Mouse (Mus musculus) heart, embryonic 12.5 days (tissue): ENCODE results near the gene Scml4. TPM values are rescaled to one million over a fixed set of nuclear protein-coding genes. Genes with fewer than 3 reads are reported as not detected.

Experiments
- ATAC-seq: fragments of 200-750 bp; cut with Nextera tagmentation; 2 replicates; pipeline ENCODE4 v1.8.0; 2017; ENCODE audit warnings: moderate TSS enrichment, moderate library complexity; ENCODE audit not compliant: insufficient number of reproducible peaks, low FRiP score
- H3K27ac ChIP-seq: fragments of 300-500 bp; sonication (generic); 2 replicates; pipeline ENCODE4 v1.5.1; 2016; ENCODE audit warnings: mild to moderate bottlenecking, moderate library complexity; ENCODE audit not compliant: poor library complexity, severe bottlenecking
- H3K27me3 ChIP-seq: fragments of 300-500 bp; sonication (generic); replicated peaks from 2 replicates; pipeline ENCODE4 v1.6.1; 2016; ENCODE audit warnings: mild to moderate bottlenecking, moderate library complexity
- H3K36me3 ChIP-seq: fragments of 300-500 bp; sonication (generic); 2 replicates; pipeline ENCODE4 v1.6.1; 2016; ENCODE audit warnings: mild to moderate bottlenecking, moderate library complexity
- H3K4me1 ChIP-seq: fragments of 300-500 bp; sonication (generic); replicated peaks from 2 replicates; pipeline ENCODE4 v1.6.1; 2016; ENCODE audit warnings: mild to moderate bottlenecking
- H3K4me2 ChIP-seq: fragments of 300-500 bp; sonication (generic); 2 replicates; pipeline ENCODE4 v1.6.1; 2016; ENCODE audit warnings: mild to moderate bottlenecking, moderate library complexity
- H3K4me3 ChIP-seq: fragments of 300-500 bp; sonication (generic); 2 replicates; pipeline ENCODE4 v1.5.1; 2016; ENCODE audit warnings: mild to moderate bottlenecking
- H3K9ac ChIP-seq: fragments of 300-500 bp; sonication (generic); 2 replicates; pipeline ENCODE4 v1.6.1; 2016; ENCODE audit warnings: mild to moderate bottlenecking, moderate library complexity
- H3K9me3 ChIP-seq: fragments of 300-500 bp; sonication (generic); replicated peaks from 2 replicates; pipeline ENCODE4 v1.6.1; 2016; ENCODE audit warnings: mild to moderate bottlenecking, moderate library complexity
- WGBS: fragments of 180-500 bp; shearing (Covaris S2); methylation state at CpG from one replicate; pipeline ENCODE4 v1.1.7; 2016; 5-methylcytosine and 5-hydroxymethylcytosine counted together
- polyA plus RNA-seq: library from polyadenylated mRNA; unstranded; fragments of >200 nt; fragmentation: Nextera tagmentation; extraction: Ambion mirVana; gene quantifications from 2 replicates; pipeline ENCODE4 v1.2.1, GENCODE M21; 2016

Gene Scml4
- polyA plus RNA-seq, 1 experiment from 2014 or later: 1.0 TPM

- Histone ChIP-seq H3K4me1 (no peaks in the 10 kb centered on the region), H3K9ac (no peak overlapping the region), H3K9me3 (no peaks in the 10 kb centered on the region; the same call in 1 of the 2 replicates), H3K27me3 (no peaks in the 10 kb centered on the region), H3K4me3 (no peak overlapping the region), H3K27ac (no peak overlapping the region), H3K4me2 (no peak overlapping the region), H3K36me3 (no peaks in the 10 kb centered on the region)
- ATAC-seq: no peak
- 54% methylated on average over 1 of the region's 1 CpGs for WGBS
These were observed 42.9 kb downstream of the Scml4 start for GRCm38 (mm10) chr10:42903054-42903453.

- no peak overlapping the region for H3K27ac ChIP-seq
- H3K27me3 ChIP-seq: no peaks in the 10 kb centered on the region
- no peak overlapping the region for H3K4me2 ChIP-seq
- no peak overlapping the region for H3K9ac ChIP-seq
- no peaks in the 10 kb centered on the region; the same call in 1 of the 2 replicates for H3K9me3 ChIP-seq
- no peaks in the 10 kb centered on the region for H3K36me3 ChIP-seq
- no peak for ATAC-seq
- no peak overlapping the region for H3K4me3 ChIP-seq
- 66% methylated on average over 1 of the region's 1 CpGs for WGBS
- H3K4me1 ChIP-seq: peaks cover 6% of the 10 kb centered on the region
These were observed 48.4 kb downstream of the Scml4 start for GRCm38 (mm10) chr10:42908562-42908961.

GRCm38 (mm10) chr10:42910567-42910966 lies 50.4 kb downstream of the Scml4 start:
- Histone ChIP-seq H3K36me3 (no peaks in the 10 kb centered on the region), H3K27ac (no peak overlapping the region), H3K9ac (no peak overlapping the region), H3K9me3 (no peaks in the 10 kb centered on the region), H3K4me3 (no peak overlapping the region), H3K4me2 (no peak overlapping the region), H3K27me3 (no peaks in the 10 kb centered on the region), H3K4me1 (peaks cover 8% of the 10 kb centered on the region)
- ATAC-seq: no peak
- 20% methylated on average over 4 of the region's 4 CpGs for WGBS

DNA sequence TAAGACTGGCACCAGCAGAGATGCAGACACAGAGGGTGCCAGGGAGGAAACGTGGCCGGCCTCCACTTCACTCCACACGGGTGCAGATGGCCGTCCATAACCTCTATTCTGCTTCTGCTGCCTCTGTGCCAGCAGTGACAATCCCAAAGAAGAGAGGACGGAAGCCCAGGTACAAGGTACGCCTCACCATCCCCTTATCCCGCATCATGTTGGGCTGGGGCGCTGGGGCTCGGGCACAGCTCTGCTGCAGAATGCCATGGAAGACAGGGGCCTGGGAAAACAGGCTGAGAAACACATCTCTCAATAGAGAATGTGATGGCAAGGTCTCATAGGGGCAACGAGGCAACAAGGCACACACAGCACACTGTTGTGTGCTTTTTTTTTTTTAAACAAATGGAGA lies 51.9 kb downstream of the Scml4 start:
- Histone ChIP-seq H3K27me3 (no peaks in the 10 kb centered on the region), H3K9ac (no peak overlapping the region), H3K4me2 (no peak overlapping the region), H3K27ac (no peak overlapping the region), H3K4me1 (peaks cover 8% of the 10 kb centered on the region), H3K9me3 (no peaks in the 10 kb centered on the region), H3K4me3 (no peak overlapping the region), H3K36me3 (no peaks in the 10 kb centered on the region)
- ATAC-seq: no peak
- 85% methylated on average over 10 of the region's 10 CpGs for WGBS

DNA sequence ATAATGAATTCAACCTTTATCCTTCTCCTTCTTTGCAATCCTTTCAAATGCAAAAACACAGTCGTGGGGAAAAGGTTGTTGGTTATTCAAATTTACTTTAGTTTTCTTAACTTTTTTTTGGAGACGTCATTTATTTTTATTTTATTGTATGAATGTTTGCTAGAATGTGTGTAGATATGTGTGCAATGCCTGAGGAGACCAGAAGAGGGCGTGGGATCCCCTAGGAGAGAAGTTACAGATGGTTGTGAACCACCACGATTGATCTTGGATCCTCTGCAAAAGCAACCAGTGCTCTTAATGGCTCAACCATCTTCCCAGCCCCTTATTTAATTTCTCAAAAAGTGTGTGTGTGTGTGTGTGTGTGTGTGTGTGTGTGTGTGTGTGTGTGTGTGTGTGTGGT lies 53.0 kb downstream of the Scml4 start:
- no peak overlapping the region for H3K4me3 ChIP-seq
- no peak for ATAC-seq
- H3K4me2 ChIP-seq: no peak overlapping the region
- H3K4me1 ChIP-seq: peaks cover 8% of the 10 kb centered on the region
- H3K9ac ChIP-seq: no peak overlapping the region
- H3K36me3 ChIP-seq: no peaks in the 10 kb centered on the region
- H3K9me3 ChIP-seq: no peaks in the 10 kb centered on the region
- H3K27ac ChIP-seq: no peak overlapping the region
- WGBS: 44% methylated on average over 4 of the region's 4 CpGs
- no peaks in the 10 kb centered on the region for H3K27me3 ChIP-seq

- Histone ChIP-seq H3K4me3 (no peak overlapping the region), H3K9me3 (no peaks in the 10 kb centered on the region), H3K4me1 (peaks cover 8% of the 10 kb centered on the region), H3K4me2 (no peak overlapping the region), H3K9ac (no peak overlapping the region), H3K27me3 (no peaks in the 10 kb centered on the region), H3K27ac (peak overlapping the region; percentile 2; the same call in 1 of the 2 replicates), H3K36me3 (no peaks in the 10 kb centered on the region)
- ATAC-seq: no peak
- 40% methylated on average over 6 of the region's 6 CpGs for WGBS
These were observed 54.0 kb downstream of the Scml4 start for GRCm38 (mm10) chr10:42914146-42914545.

- no peak overlapping the region for H3K9ac ChIP-seq
- H3K4me1 ChIP-seq: peaks cover 2% of the 10 kb centered on the region; the same call in 1 of the 2 replicates
- H3K36me3 ChIP-seq: no peaks in the 10 kb centered on the region
- no peak overlapping the region for H3K4me2 ChIP-seq
- H3K27ac ChIP-seq: no peak overlapping the region
- 59% methylated on average over 5 of the region's 5 CpGs for WGBS
- no peaks in the 10 kb centered on the region for H3K27me3 ChIP-seq
- H3K4me3 ChIP-seq: no peak overlapping the region
- no peak for ATAC-seq
- 0 out of 2 replicates have a peak, but pooled peaks cover under 1% of the 10 kb centered on the region for H3K9me3 ChIP-seq
These were observed 57.2 kb downstream of the Scml4 start for GRCm38 (mm10) chr10:42917355-42917754.

GRCm38 (mm10) chr10:42919786-42920185 lies 59.6 kb downstream of the Scml4 start:
- no peaks in the 10 kb centered on the region for H3K36me3 ChIP-seq
- no peaks in the 10 kb centered on the region; the same call in 1 of the 2 replicates for H3K4me1 ChIP-seq
- 85% methylated on average over 12 of the region's 12 CpGs for WGBS
- H3K4me3 ChIP-seq: no peak overlapping the region
- ATAC-seq: no peak
- 0 out of 2 replicates have a peak, but pooled peaks cover 4% of the 10 kb centered on the region for H3K9me3 ChIP-seq
- no peak overlapping the region for H3K9ac ChIP-seq
- H3K27ac ChIP-seq: no peak overlapping the region
- no peaks in the 10 kb centered on the region for H3K27me3 ChIP-seq
- H3K4me2 ChIP-seq: no peak overlapping the region

DNA sequence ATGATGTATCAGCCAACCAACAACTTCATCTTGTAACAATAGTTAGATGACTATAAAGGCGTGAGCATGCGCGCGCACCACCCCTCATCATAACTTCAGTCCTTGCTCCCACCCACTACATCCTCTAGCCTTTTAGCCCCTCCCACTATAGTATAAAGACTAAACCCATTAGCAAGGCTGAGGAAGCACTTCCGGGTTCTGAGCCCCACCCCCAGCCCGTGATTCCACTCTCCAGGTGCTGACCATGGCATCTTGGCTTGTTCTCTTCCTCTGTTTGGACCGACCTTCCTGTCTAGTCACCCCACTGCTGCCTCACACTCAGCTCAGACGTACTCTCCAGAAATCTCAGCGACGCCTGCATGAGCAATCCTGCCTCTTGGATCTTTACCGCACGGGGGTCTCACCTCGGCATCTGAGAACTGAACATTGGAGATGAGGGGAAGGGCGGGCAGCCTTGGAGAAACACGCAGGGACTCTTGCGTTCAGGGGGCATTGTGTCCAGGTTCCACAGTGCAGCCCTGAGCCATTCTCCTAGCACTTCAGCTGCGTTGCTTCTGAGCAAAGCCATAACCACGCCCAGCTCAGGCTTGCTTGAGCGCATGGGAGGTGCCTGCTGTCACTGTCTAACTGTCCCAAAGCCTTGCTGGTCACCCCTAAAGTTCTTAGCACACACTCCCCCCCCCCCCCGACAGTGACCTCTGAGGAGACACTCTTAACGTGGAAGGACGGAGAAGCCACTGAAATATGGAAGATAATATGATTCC lies 65.1 kb downstream of the Scml4 start:
- Histone ChIP-seq H3K4me2 (peak overlapping the region; percentile 42), H3K4me1 (no peaks in the 10 kb centered on the region), H3K27me3 (no peaks in the 10 kb centered on the region), H3K9ac (no peak overlapping the region), H3K27ac (no peak overlapping the region), H3K4me3 (peak overlapping the region; percentile 12; the same call in 1 of the 2 replicates), H3K36me3 (no peaks in the 10 kb centered on the region), H3K9me3 (0 out of 2 replicates have a peak, but pooled peaks cover 4% of the 10 kb centered on the region)
- WGBS: 63% methylated on average over 22 of the region's 22 CpGs
- no peak for ATAC-seq

GRCm38 (mm10) chr10:42930121-42930650 lies 70.0 kb downstream of the Scml4 start:
- 74% methylated on average over 23 of the region's 23 CpGs for WGBS
- no peak overlapping the region for H3K4me3 ChIP-seq
- H3K4me2 ChIP-seq: no peak overlapping the region
- no peak overlapping the region for H3K9ac ChIP-seq
- no peaks in the 10 kb centered on the region for H3K36me3 ChIP-seq
- no peak for ATAC-seq
- peaks cover 17% of the 10 kb centered on the region for H3K4me1 ChIP-seq
- H3K27me3 ChIP-seq: no peaks in the 10 kb centered on the region
- no peak overlapping the region for H3K27ac ChIP-seq
- H3K9me3 ChIP-seq: no peaks in the 10 kb centered on the region

GRCm38 (mm10) chr10:42932862-42933480 lies 72.8 kb downstream of the Scml4 start:
- H3K27me3 ChIP-seq: no peaks in the 10 kb centered on the region
- no peak overlapping the region for H3K9ac ChIP-seq
- H3K4me1 ChIP-seq: peaks cover 17% of the 10 kb centered on the region
- H3K27ac ChIP-seq: no peak overlapping the region
- no peak overlapping the region for H3K4me2 ChIP-seq
- H3K9me3 ChIP-seq: no peaks in the 10 kb centered on the region
- no peak overlapping the region for H3K4me3 ChIP-seq
- 62% methylated on average over 14 of the region's 14 CpGs for WGBS
- no peak for ATAC-seq
- no peaks in the 10 kb centered on the region for H3K36me3 ChIP-seq
